Mouse (Mus musculus) embryonic facial prominence, embryonic 12.5 days (tissue): ENCODE measurements around the gene Sh3pxd2a. TPM values are rescaled to one million over a fixed set of nuclear protein-coding genes. Genes with fewer than 3 reads are reported as not detected.
A peak's percentile ranks its signal among the peaks of the same experiment; 100 is the strongest.

ENCODE experiments used
- ATAC-seq: fragments of 200-750 bp; cut with Nextera tagmentation; 2 replicates; pipeline ENCODE4 v1.8.0; 2017; ENCODE audit not compliant: insufficient number of reproducible peaks, insufficient read depth, low FRiP score, low TSS enrichment
- H3K27ac ChIP-seq: fragments of 300-500 bp; sonication (generic); 2 replicates; pipeline ENCODE4 v1.5.1; 2016; ENCODE audit warnings: mild to moderate bottlenecking
- H3K27me3 ChIP-seq: fragments of 300-500 bp; sonication (generic); 2 replicates; pipeline ENCODE4 v1.6.1; 2016; ENCODE audit warnings: mild to moderate bottlenecking, moderate library complexity
- H3K36me3 ChIP-seq: fragments of 300-500 bp; sonication (generic); 2 replicates; pipeline ENCODE4 v1.6.1; 2016; ENCODE audit warnings: mild to moderate bottlenecking
- H3K4me1 ChIP-seq: fragments of 300-500 bp; sonication (generic); 2 replicates; pipeline ENCODE4 v1.6.1; 2016
- H3K4me2 ChIP-seq: fragments of 300-500 bp; sonication (generic); replicated peaks from 2 replicates; pipeline ENCODE4 v1.6.1; 2016; ENCODE audit warnings: mild to moderate bottlenecking, moderate library complexity
- H3K4me3 ChIP-seq: fragments of 300-500 bp; sonication (generic); 2 replicates; pipeline ENCODE4 v1.5.1; 2016; ENCODE audit warnings: mild to moderate bottlenecking
- H3K9ac ChIP-seq: fragments of 300-500 bp; sonication (generic); 2 replicates; pipeline ENCODE4 v1.6.1; 2016; ENCODE audit warnings: mild to moderate bottlenecking, moderate library complexity
- H3K9me3 ChIP-seq: fragments of 300-500 bp; sonication (generic); 2 replicates; pipeline ENCODE4 v1.6.1; 2016; ENCODE audit warnings: mild to moderate bottlenecking, moderate library complexity
- WGBS: fragments of 180-500 bp; shearing (Covaris S2); methylation state at CpG from one replicate; pipeline ENCODE4 v1.1.7; 2016; 5-methylcytosine and 5-hydroxymethylcytosine counted together
- polyA plus RNA-seq: library from polyadenylated mRNA; unstranded; fragments of >200 nt; fragmentation: Nextera tagmentation; extraction: Ambion mirVana; gene quantifications from 2 replicates; pipeline ENCODE4 v1.2.1, GENCODE M21; 2016

Sh3pxd2a gene
- polyA plus RNA-seq, 1 experiment from 2014 or later, result 8.2 TPM

GRCm38 (mm10) chr19:47454167-47455000 is 9.8 kb downstream of the Sh3pxd2a start:
- Histone ChIP-seq H3K4me1 (peaks cover 47% of the 10 kb centered on the region), H3K27me3 (no peaks in the 10 kb centered on the region), H3K27ac (0 out of 2 replicates have a peak overlapping the region, but pooled peaks have one; percentile 36), H3K9me3 (no peaks in the 10 kb centered on the region), H3K36me3 (no peaks in the 10 kb centered on the region), H3K4me3 (no peak overlapping the region), H3K9ac (no peak overlapping the region), H3K4me2 (no peak overlapping the region)
- WGBS, result 73% methylated on average over 11 of the region's 11 CpGs
- no peak for ATAC-seq

DNA sequence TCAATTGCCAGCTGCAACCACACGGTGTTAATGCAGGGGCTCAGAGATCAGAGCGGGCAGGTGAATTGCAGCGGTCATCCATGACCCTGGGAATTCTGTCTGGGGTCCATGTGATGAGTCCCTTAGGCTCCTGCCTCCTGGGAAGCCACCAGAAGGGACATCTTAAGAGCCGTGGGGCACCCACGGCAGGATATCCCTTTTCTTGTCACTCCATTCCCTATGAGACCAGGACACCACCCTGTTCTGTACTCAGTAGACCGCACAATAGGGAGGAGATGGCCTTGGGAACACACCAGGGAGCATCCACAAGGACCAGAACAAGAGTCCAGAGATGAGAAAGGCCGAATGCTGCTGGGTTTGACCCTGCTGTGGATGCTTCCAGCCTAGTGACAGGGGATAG is 10.8 kb downstream of the Sh3pxd2a start:
- no peak for ATAC-seq
- Histone ChIP-seq H3K4me2 (no peak overlapping the region), H3K27ac (no peak overlapping the region), H3K9me3 (no peaks in the 10 kb centered on the region), H3K36me3 (no peaks in the 10 kb centered on the region), H3K27me3 (no peaks in the 10 kb centered on the region), H3K4me3 (no peak overlapping the region), H3K9ac (no peak overlapping the region), H3K4me1 (peaks cover 43% of the 10 kb centered on the region)
- WGBS, result 81% methylated on average over 7 of the region's 7 CpGs

DNA sequence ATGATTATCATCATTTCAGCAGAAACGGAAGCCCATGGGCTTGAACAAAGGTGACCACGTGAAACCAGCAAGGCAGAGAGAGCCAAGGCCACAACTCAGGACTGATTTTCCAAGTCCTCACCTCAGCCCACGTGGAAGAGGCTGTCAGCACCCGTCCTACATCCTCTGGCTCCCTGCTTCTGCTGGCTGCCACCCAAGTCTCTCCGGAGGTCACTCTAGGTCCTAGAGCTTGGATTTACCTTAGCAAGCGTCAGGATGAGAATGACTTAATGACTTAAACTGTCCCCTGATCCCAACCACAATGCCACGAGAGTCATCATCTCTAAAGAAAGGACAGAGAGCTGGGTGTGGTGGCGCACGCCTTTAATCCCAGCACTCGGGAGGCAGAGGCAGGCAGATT is 11.5 kb downstream of the Sh3pxd2a start:
- Histone ChIP-seq H3K9me3 (no peaks in the 10 kb centered on the region), H3K36me3 (no peaks in the 10 kb centered on the region), H3K27me3 (no peaks in the 10 kb centered on the region), H3K4me3 (no peak overlapping the region), H3K27ac (no peak overlapping the region), H3K4me2 (no peak overlapping the region), H3K9ac (no peak overlapping the region), H3K4me1 (peaks cover 43% of the 10 kb centered on the region)
- ATAC-seq, result no peak
- WGBS, result 89% methylated on average over 10 of the region's 10 CpGs

DNA sequence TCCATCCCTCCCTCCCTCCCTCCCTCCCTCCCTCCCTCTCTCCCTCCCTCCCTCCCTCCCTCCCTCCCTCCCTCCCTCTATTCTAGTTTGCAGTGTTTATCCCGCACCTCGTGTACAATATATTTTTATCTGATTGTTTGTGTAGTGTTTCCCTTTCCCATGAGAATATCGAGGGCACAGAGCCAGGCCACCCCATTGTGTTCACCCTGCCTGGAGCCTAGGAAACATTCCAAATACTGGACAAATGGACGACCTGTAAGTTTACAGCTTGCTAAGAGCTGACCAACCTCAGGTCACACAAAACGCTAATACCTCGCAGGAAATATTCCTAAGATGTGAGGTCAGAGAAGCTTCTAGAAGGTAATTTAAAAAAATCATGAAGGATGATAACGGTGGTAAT is 12.0 kb downstream of the Sh3pxd2a start:
- Histone ChIP-seq H3K4me1 (peaks cover 44% of the 10 kb centered on the region), H3K4me3 (no peak overlapping the region), H3K27me3 (no peaks in the 10 kb centered on the region), H3K27ac (no peak overlapping the region), H3K9me3 (no peaks in the 10 kb centered on the region), H3K36me3 (no peaks in the 10 kb centered on the region), H3K9ac (no peak overlapping the region), H3K4me2 (no peak overlapping the region)
- ATAC-seq, result no peak
- 86% methylated on average over 7 of the region's 7 CpGs for WGBS

GRCm38 (mm10) chr19:47451476-47452113 is 12.6 kb downstream of the Sh3pxd2a start:
- Histone ChIP-seq H3K36me3 (no peaks in the 10 kb centered on the region), H3K4me1 (peaks cover 50% of the 10 kb centered on the region), H3K9me3 (no peaks in the 10 kb centered on the region), H3K27me3 (no peaks in the 10 kb centered on the region), H3K4me3 (no peak overlapping the region), H3K27ac (no peak overlapping the region), H3K4me2 (no peak overlapping the region), H3K9ac (no peak overlapping the region)
- WGBS, result 80% methylated on average over 10 of the region's 10 CpGs
- no peak for ATAC-seq

- Histone ChIP-seq H3K9me3 (no peaks in the 10 kb centered on the region), H3K4me2 (no peak overlapping the region), H3K4me1 (peaks cover 54% of the 10 kb centered on the region), H3K9ac (no peak overlapping the region), H3K4me3 (no peak overlapping the region), H3K27me3 (no peaks in the 10 kb centered on the region), H3K36me3 (no peaks in the 10 kb centered on the region), H3K27ac (peak overlapping the region; percentile 60; the same call in 1 of the 2 replicates)
- ATAC-seq, result no peak
- WGBS, result 38% methylated on average over 8 of the region's 8 CpGs
Measured at GRCm38 (mm10) chr19:47450261-47451137, 13.7 kb downstream of the Sh3pxd2a start.

DNA sequence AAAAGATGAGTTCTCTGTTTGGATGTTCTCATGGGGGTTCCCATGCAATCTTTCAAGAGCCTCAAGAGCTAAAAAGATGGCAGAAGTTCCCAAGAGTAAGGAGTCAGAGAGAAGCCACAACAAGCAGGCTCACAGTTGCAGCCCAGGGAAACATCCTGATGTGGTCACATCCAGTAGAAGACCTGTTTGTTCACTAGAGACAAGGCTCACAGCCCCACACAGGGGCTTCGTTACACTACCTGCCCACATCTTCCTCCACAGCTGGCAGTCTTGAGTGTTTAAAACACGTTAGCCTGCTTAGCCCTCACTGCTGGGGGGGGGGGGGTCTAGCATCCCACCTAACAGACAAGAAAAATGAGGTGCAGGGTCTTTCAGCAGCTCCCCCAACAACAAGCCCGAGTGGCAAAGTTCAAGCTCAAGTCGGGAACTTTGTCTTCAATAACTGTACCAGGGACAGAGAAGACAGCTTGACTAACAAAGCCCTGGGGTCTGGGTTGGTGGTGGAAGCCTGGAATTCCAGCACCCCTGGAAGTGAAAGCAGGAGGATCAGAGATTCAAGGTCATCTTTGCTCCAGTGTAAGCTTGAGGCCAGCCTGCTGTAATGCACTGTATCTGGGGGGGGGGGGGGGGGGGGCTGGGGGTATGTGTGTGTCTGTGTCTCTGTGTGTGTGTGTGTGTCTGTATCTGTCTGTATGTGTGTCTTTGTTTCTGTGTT is 14.5 kb downstream of the Sh3pxd2a start:
- no peak overlapping the region for H3K9ac ChIP-seq
- no peaks in the 10 kb centered on the region for H3K27me3 ChIP-seq
- H3K27ac ChIP-seq, result no peak overlapping the region
- no peak overlapping the region for H3K4me3 ChIP-seq
- ATAC-seq, result no peak
- WGBS, result 58% methylated on average over 4 of the region's 4 CpGs
- H3K4me2 ChIP-seq, result no peak overlapping the region
- H3K4me1 ChIP-seq, result peaks cover 55% of the 10 kb centered on the region
- H3K9me3 ChIP-seq, result no peaks in the 10 kb centered on the region
- no peaks in the 10 kb centered on the region for H3K36me3 ChIP-seq

- Histone ChIP-seq H3K4me1 (peaks cover 55% of the 10 kb centered on the region), H3K27ac (no peak overlapping the region), H3K27me3 (no peaks in the 10 kb centered on the region), H3K9me3 (no peaks in the 10 kb centered on the region), H3K4me2 (no peak overlapping the region), H3K9ac (no peak overlapping the region), H3K4me3 (no peak overlapping the region), H3K36me3 (no peaks in the 10 kb centered on the region)
- ATAC-seq, result no peak
- 74% methylated on average over 14 of the region's 14 CpGs for WGBS
Measured at GRCm38 (mm10) chr19:47448618-47449151, 15.5 kb downstream of the Sh3pxd2a start.

- no peak overlapping the region for H3K27ac ChIP-seq
- H3K9ac ChIP-seq, result no peak overlapping the region
- H3K4me3 ChIP-seq, result no peak overlapping the region
- peaks cover 63% of the 10 kb centered on the region for H3K4me1 ChIP-seq
- no peaks in the 10 kb centered on the region for H3K9me3 ChIP-seq
- no peaks in the 10 kb centered on the region for H3K36me3 ChIP-seq
- no peak overlapping the region for H3K4me2 ChIP-seq
- 48% methylated on average over 9 of the region's 9 CpGs for WGBS
- ATAC-seq, result no peak
- H3K27me3 ChIP-seq, result no peaks in the 10 kb centered on the region
Measured at GRCm38 (mm10) chr19:47446841-47447365, 17.3 kb downstream of the Sh3pxd2a start.

- no peaks in the 10 kb centered on the region for H3K27me3 ChIP-seq
- no peak overlapping the region for H3K27ac ChIP-seq
- no peak for ATAC-seq
- H3K36me3 ChIP-seq, result no peaks in the 10 kb centered on the region
- H3K4me1 ChIP-seq, result peaks cover 67% of the 10 kb centered on the region
- no peaks in the 10 kb centered on the region for H3K9me3 ChIP-seq
- H3K4me2 ChIP-seq, result no peak overlapping the region
- 76% methylated on average over 9 of the region's 9 CpGs for WGBS
- no peak overlapping the region for H3K9ac ChIP-seq
- no peak overlapping the region for H3K4me3 ChIP-seq
Measured at GRCm38 (mm10) chr19:47446130-47446529, 18.1 kb downstream of the Sh3pxd2a start.

DNA sequence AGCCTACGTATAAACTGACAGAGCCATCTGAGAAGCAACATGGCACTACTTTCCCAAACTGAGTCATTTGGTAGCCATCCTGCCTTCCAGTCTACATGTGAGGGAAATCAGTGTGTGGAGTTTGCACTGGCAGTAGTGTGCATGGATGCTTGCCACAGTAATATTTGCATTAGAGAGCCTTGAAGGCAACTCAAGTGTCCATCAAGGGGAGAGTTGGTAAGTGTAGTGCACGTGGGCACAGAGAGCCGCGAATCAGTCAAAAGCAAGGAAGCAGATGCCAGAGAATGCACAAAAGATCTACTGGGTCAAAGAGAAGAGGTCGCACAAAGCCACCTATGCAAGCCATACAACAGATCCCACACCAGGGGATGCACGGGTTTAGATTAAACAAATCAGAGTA is 18.5 kb downstream of the Sh3pxd2a start:
- Histone ChIP-seq H3K27ac (no peak overlapping the region), H3K4me1 (peaks cover 64% of the 10 kb centered on the region), H3K27me3 (no peaks in the 10 kb centered on the region), H3K4me3 (no peak overlapping the region), H3K36me3 (no peaks in the 10 kb centered on the region), H3K9me3 (no peaks in the 10 kb centered on the region), H3K9ac (no peak overlapping the region), H3K4me2 (no peak overlapping the region)
- whole genome bisulfite sequencing, result 79% methylated on average over 6 of the region's 6 CpGs
- no peak for ATAC-seq
